Mouse (Mus musculus) midbrain, postnatal 0 days (tissue): Measurements from ENCODE around the gene Rundc3a. TPM values are rescaled to one million over a fixed set of nuclear protein-coding genes. Genes with fewer than 3 reads are reported as not detected.

ENCODE experiments used
- ATAC-seq: fragments of 200-750 bp; cut with Nextera tagmentation; 2 replicates; pipeline ENCODE4 v1.8.0; 2017; ENCODE audit warnings: moderate number of reproducible peaks, mild to moderate bottlenecking, moderate TSS enrichment, moderate library complexity; ENCODE audit not compliant: low FRiP score
- DNase-seq: peaks from one replicate; pipeline ENCODE4 v3.0.0-alpha.2; 2015; ENCODE audit warnings: low spot score
- H3K27ac ChIP-seq: fragments of 300-500 bp; sonication (generic); 2 replicates; pipeline ENCODE4 v1.5.1; 2014; ENCODE audit warnings: low read depth, mild to moderate bottlenecking, low read length, mixed read lengths
- H3K27me3 ChIP-seq: fragments of 300-500 bp; sonication (generic); 2 replicates; pipeline ENCODE4 v1.6.1; 2014; ENCODE audit warnings: low read length, control low read depth, mixed read lengths; ENCODE audit not compliant: insufficient read depth
- H3K36me3 ChIP-seq: fragments of 300-500 bp; sonication (generic); 2 replicates; pipeline ENCODE4 v1.6.1; 2014; ENCODE audit warnings: low read length, control low read depth, mixed read lengths; ENCODE audit not compliant: insufficient read depth
- H3K4me1 ChIP-seq: fragments of 300-500 bp; sonication (generic); 2 replicates; pipeline ENCODE4 v1.6.1; 2014; ENCODE audit warnings: mild to moderate bottlenecking, control low read depth, antibody characterized with exemption, low read length, mixed read lengths; ENCODE audit not compliant: insufficient read depth
- H3K4me2 ChIP-seq: fragments of 300-500 bp; sonication (generic); 2 replicates; pipeline ENCODE4 v1.6.1; 2014; ENCODE audit warnings: low read depth, mild to moderate bottlenecking, low read length, mixed read lengths; ENCODE audit not compliant: poor library complexity, severe bottlenecking
- H3K4me3 ChIP-seq: fragments of 300-500 bp; sonication (generic); 2 replicates; pipeline ENCODE4 v1.5.1; 2014; ENCODE audit warnings: low read depth, mild to moderate bottlenecking, low read length, moderate library complexity
- H3K9ac ChIP-seq: fragments of 300-500 bp; sonication (generic); replicated peaks from 2 replicates; pipeline ENCODE4 v1.6.1; 2014; ENCODE audit warnings: mild to moderate bottlenecking, low read length, moderate library complexity, mixed read lengths; ENCODE audit not compliant: poor library complexity, severe bottlenecking
- H3K9me3 ChIP-seq: fragments of 300-500 bp; sonication (generic); 2 replicates; pipeline ENCODE4 v1.6.1; 2016; ENCODE audit warnings: low read length, control low read depth
- CTCF ChIP-seq: IDR thresholded peaks from 2 replicates; pipeline ENCODE4 v1.5.1; 2016; ENCODE audit warnings: antibody characterized with exemption, mild to moderate bottlenecking
- WGBS: fragments of 180-500 bp; shearing (Covaris S2); extraction: QIAGEN DNeasy Blood & Tissue Kit; methylation state at CpG from one replicate; pipeline ENCODE4 v1.1.7; 2014; 5-methylcytosine and 5-hydroxymethylcytosine counted together
- polyA plus RNA-seq: library from polyadenylated mRNA; unstranded; fragments of >200 nt; fragmentation: Nextera tagmentation; extraction: Ambion mirVana; gene quantifications from 2 replicates; pipeline ENCODE4 v1.2.1, GENCODE M21; 2015
- total RNA-seq: library from RNA; depleted of rRNA; stranded (reverse); fragments of >200 nt; gene quantifications from 2 replicates; pipeline ENCODE4 v1.2.3, GENCODE M21; 2014

Gene Rundc3a
- total and polyA plus RNA-seq, 2 experiments from 2014 or later = 133 to 397 TPM

- ATAC-seq = no peak
- H3K36me3 ChIP-seq = peaks cover 33% of the 10 kb centered on the region
- H3K27me3 ChIP-seq = no peaks in the 10 kb centered on the region; the same call in 1 of the 2 replicates
- peaks cover 20% of the 10 kb centered on the region for H3K4me1 ChIP-seq
- no peak overlapping the region for H3K4me2 ChIP-seq
- WGBS = 67% methylated on average over 12 of the region's 12 CpGs
- no peak for DNase-seq
- no peaks in the 10 kb centered on the region for H3K9me3 ChIP-seq
- no peak overlapping the region for H3K27ac ChIP-seq
- H3K4me3 ChIP-seq = no peak overlapping the region
- no peak overlapping the region for H3K9ac ChIP-seq
- no peak for TF ChIP-seq CTCF
Observed at GRCm38 (mm10) chr11:102443740-102444139, 50.5 kb downstream of the Rundc3a start.

- 76% methylated on average over 3 of the region's 3 CpGs for WGBS
Observed at GRCm38 (mm10) chr11:102444321-102444720, 51.1 kb downstream of the Rundc3a start.

GRCm38 (mm10) chr11:102444781-102445180, 51.6 kb downstream of the Rundc3a start:
- H3K4me2 ChIP-seq = peak overlapping the region; percentile 89
- H3K9me3 ChIP-seq = no peaks in the 10 kb centered on the region
- peak overlapping the region; percentile 38 for H3K27ac ChIP-seq
- DNase-seq = no peak
- no peak for ATAC-seq
- H3K27me3 ChIP-seq = no peaks in the 10 kb centered on the region
- peaks cover 20% of the 10 kb centered on the region for H3K4me1 ChIP-seq
- H3K36me3 ChIP-seq = peaks cover 24% of the 10 kb centered on the region
- peak overlapping the region; percentile 95 for H3K4me3 ChIP-seq
- WGBS = 9% methylated on average over 6 of the region's 6 CpGs
- TF ChIP-seq CTCF = no peak
- H3K9ac ChIP-seq = peak overlapping the region; percentile 94

More at GRCm38 (mm10) chr11:102444321-102444720, 51.1 kb downstream of the Rundc3a start:
- Histone ChIP-seq H3K27ac (no peak overlapping the region), H3K36me3 (peaks cover 28% of the 10 kb centered on the region), H3K4me3 (no peak overlapping the region), H3K27me3 (no peaks in the 10 kb centered on the region), H3K4me2 (peak overlapping the region; percentile 89; the same call in 1 of the 2 replicates), H3K4me1 (peaks cover 20% of the 10 kb centered on the region), H3K9me3 (no peaks in the 10 kb centered on the region), H3K9ac (no peak overlapping the region)
- ATAC-seq (no peak), DNase-seq (no peak)
- no peak for TF ChIP-seq CTCF

- Histone ChIP-seq H3K4me3 (peak overlapping the region; percentile 95), H3K27ac (peak overlapping the region; percentile 98), H3K9me3 (no peaks in the 10 kb centered on the region), H3K9ac (peak overlapping the region; percentile 94), H3K4me2 (peak overlapping the region; percentile 89), H3K4me1 (peaks cover 20% of the 10 kb centered on the region), H3K36me3 (peaks cover 18% of the 10 kb centered on the region), H3K27me3 (no peaks in the 10 kb centered on the region)
- DNase-seq = peak; percentile 47
- 13% methylated on average over 9 of the region's 10 CpGs for WGBS
- no peak for TF ChIP-seq CTCF
- ATAC-seq = no peak
Observed at GRCm38 (mm10) chr11:102445264-102445890, 52.2 kb downstream of the Rundc3a start.

GRCm38 (mm10) chr11:102445891-102446361, 52.7 kb downstream of the Rundc3a start:
- Histone ChIP-seq H3K4me3 (peak overlapping the region; percentile 95), H3K36me3 (peaks cover 14% of the 10 kb centered on the region), H3K27ac (peak overlapping the region; percentile 98), H3K9me3 (no peaks in the 10 kb centered on the region), H3K4me1 (peaks cover 20% of the 10 kb centered on the region), H3K4me2 (peak overlapping the region; percentile 89), H3K27me3 (no peaks in the 10 kb centered on the region), H3K9ac (peak overlapping the region; percentile 94)
- ATAC-seq (no peak), DNase-seq (peak; percentile 75)
- WGBS = under 1% methylated on average over 7 of the region's 7 CpGs
- no peak for TF ChIP-seq CTCF
